Mouse (Mus musculus) gastrocnemius, postnatal 10 days (tissue): ENCODE results near the gene Arid4a. TPM values are rescaled to one million over a fixed set of nuclear protein-coding genes. Genes with fewer than 3 reads are reported as not detected.

Experiments
- DNase-seq: peaks from one replicate; pipeline ENCODE4 v3.0.0; 2021; ENCODE audit warnings: mixed read lengths
- total RNA-seq, 2 experiments: library from RNA; stranded (reverse); gene quantifications; 2 replicates each; pipeline ENCODE4 v1.2.3; 2021

Arid4a gene
- total RNA-seq, 2 experiments from 2014 or later = 11.0 to 12.3 TPM

GRCm38 (mm10) chr12:71147641-71148040, 131.9 kb downstream of the Arid4a start:
- DNase-seq = peak; percentile 32

Other genes with a start within 250 kb of the Arid4a start
- 10 to 100 TPM; 27.4 to 34.5 TPM for gene Frmd6, start 190.5 kb upstream of the Arid4a start, total RNA-seq
- gene Actr10, start 78.1 kb upstream of the Arid4a start, total RNA-seq = 100 to 1,000 TPM; 126 to 127 TPM
- 100 to 1,000 TPM; 464 to 488 TPM for gene Psma3, start 41.4 kb upstream of the Arid4a start, total RNA-seq
- not detected for gene Tomm20l, start 95.4 kb downstream of the Arid4a start, total RNA-seq
- 10 to 100 TPM; 26.7 to 32.8 TPM for gene Timm9, start 120.7 kb downstream of the Arid4a start, total RNA-seq
- gene 2700049A03Rik, start 120.9 kb downstream of the Arid4a start, total RNA-seq = 1 to 10 TPM; 3.0 to 4.9 TPM